Mouse (Mus musculus) heart, postnatal 0 days (tissue): Measurements from ENCODE around the gene Susd4.

ENCODE experiments used
- CTCF ChIP-seq: IDR thresholded peaks from 2 replicates; pipeline ENCODE4 v1.5.1; 2016; ENCODE audit warnings: antibody characterized with exemption, control low read depth, low read depth
- EP300 ChIP-seq: IDR thresholded peaks from 2 replicates; pipeline ENCODE4 v1.6.1; 2016; ENCODE audit warnings: antibody characterized with exemption, low read depth

DNA sequence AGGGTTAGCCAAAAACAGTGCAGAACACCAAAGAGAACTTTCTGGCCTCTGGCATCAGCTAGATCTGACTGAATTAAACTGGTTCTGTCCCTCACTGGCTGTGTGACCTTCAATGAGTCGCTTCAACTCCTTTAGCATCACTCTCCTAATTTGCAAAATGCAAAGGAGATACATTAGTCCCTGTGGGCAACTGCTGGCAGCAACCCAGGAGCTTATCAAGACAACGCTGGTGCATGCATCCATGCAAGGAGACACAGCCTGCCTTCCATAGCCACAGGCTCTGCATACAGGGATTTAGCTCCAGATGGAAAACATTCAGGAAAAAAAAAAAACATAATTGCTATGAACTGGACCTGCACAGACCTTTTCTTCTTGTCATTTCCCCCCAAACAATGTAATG, 148.9 kb downstream of the Susd4 start:
- no peak for TF ChIP-seq CTCF
- no peak for TF ChIP-seq EP300
